Mouse (Mus musculus): ENCODE data around the gene Gm12355. TPM values are rescaled to one million over a fixed set of nuclear protein-coding genes. Genes with fewer than 3 reads are reported as not detected.
A peak's percentile ranks its signal among the peaks of the same experiment; 100 is the strongest.
"Not testable (repeated sequence)": the region's sequence is repeated elsewhere in the genome, so short reads cannot be mapped to it uniquely, and the experiment has no call there.

The Gm12355 gene
- total RNA-seq (2022) = 10 to 100 TPM; 11.8 to 14.5 (median 13.1) TPM

- no peak for DNase-seq (ENCODE audit: low spot score in 2 of 2)
Observed at GRCm38 (mm10) chr11:98625611-98626410, at the start of gene Gm12355, which contains the start of gene Gsdma3. Gm12355 (minus strand) TSS chr11:98625661. Gsdma3 (plus strand) TSS chr11:98626360.

DNA sequence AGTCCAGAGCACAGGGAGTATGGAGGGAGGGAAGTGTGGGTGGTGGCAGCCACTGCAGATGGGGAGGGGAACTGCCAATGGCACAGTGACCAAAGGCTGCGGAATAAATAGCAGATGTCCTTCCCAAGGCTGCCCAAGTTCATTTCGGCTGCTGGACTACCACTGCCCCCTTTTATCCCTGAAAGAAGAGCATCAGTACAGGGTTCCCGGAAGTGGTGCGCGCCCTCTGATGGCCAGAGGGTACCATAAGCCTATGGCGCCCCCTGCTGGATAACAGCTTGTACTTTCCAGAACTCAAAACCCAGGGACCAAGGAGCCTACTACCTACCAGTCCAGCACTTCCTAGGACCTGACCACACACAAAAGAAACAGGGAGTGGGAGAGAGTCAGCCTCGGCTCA, 47.7 kb upstream of the Gm12355 start:
- not testable (repeated sequence) for DNase-seq (ENCODE audit: low spot score in 2 of 2)

- DNase-seq (ENCODE audit: low spot score in 2 of 2) = no peak
Observed at GRCm38 (mm10) chr11:98672482-98672881, 47.0 kb upstream of the Gm12355 start.

- DNase-seq (ENCODE audit: low spot score in 2 of 2) = no peak
Observed at GRCm38 (mm10) chr11:98671857-98672256, 46.4 kb upstream of the Gm12355 start.

- DNase-seq (ENCODE audit: low spot score in 2 of 2) = no peak
Observed at GRCm38 (mm10) chr11:98671284-98671815, 45.9 kb upstream of the Gm12355 start.

- DNase-seq (ENCODE audit: low spot score in 2 of 2) = no peak
Observed at GRCm38 (mm10) chr11:98668984-98669383, 43.5 kb upstream of the Gm12355 start.

- no peak for DNase-seq (ENCODE audit: low spot score in 2 of 2)
Observed at GRCm38 (mm10) chr11:98664091-98664490, 38.6 kb upstream of the Gm12355 start, which contains the start of gene Gsdma. Gsdma (plus strand) TSS chr11:98664351.

GRCm38 (mm10) chr11:98660517-98660916, 35.1 kb upstream of the Gm12355 start:
- DNase-seq (ENCODE audit: low spot score in 2 of 2) = peak in 1 of 2 experiments; percentile 39

- not testable (repeated sequence) for DNase-seq (ENCODE audit: low spot score in 2 of 2)
Observed at GRCm38 (mm10) chr11:98655076-98655475, 29.6 kb upstream of the Gm12355 start.

- no peak for DNase-seq (ENCODE audit: low spot score in 2 of 2)
Observed at GRCm38 (mm10) chr11:98646459-98646858, 21.0 kb upstream of the Gm12355 start, which contains the start of gene Gsdma2. Gsdma2 (plus strand) TSS chr11:98646759.

DNA sequence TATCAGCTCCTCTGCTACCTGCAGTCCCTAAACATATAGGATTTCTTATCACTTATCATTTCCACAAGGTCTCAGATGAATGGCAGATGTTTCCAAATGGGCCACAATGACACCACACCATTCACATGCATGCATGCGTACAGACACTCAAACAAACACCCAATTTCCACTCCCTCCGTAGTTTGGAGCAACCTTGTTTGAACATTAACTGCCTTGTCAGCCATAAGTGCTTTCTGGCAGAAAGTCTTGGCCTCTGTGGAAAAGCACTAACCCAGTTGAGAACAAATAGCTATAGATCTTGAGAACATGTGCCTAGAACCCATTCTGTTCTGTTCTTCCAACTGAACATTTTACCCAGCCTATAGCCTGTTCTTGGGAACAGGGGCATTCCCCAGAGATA, 20.5 kb upstream of the Gm12355 start:
- no peak for DNase-seq (ENCODE audit: low spot score in 2 of 2)

GRCm38 (mm10) chr11:98644757-98645156, 19.3 kb upstream of the Gm12355 start:
- no peak for DNase-seq (ENCODE audit: low spot score in 2 of 2)

GRCm38 (mm10) chr11:98640091-98640490, 14.6 kb upstream of the Gm12355 start:
- no peak for DNase-seq (ENCODE audit: low spot score in 2 of 2)

GRCm38 (mm10) chr11:98637501-98637900, 12.0 kb upstream of the Gm12355 start:
- no peak for DNase-seq (ENCODE audit: low spot score in 2 of 2)

GRCm38 (mm10) chr11:98635312-98635970, 10.0 kb upstream of the Gm12355 start:
- DNase-seq (ENCODE audit: low spot score in 2 of 2) = not testable (repeated sequence)

DNA sequence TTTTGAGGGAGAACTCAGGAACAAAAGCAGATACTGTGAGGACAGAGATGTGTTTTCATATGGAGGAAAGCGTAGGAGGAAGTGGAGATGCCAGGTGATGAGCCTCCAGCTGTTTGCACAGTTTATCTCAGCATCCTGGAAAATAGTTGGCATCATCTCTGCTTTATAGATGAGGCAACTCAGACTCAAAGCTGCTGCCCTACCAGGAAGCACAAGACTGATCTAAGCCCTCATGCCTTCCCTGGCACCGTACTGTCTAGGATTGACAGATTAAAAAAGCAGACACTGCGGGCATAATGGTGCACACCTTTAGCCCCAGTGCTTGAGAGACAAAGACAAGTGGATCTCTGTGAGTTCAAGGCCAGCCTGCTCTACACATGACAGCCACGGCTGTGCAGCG, 5.2 kb upstream of the Gm12355 start:
- no peak for DNase-seq (ENCODE audit: low spot score in 2 of 2)

- no peak for DNase-seq (ENCODE audit: low spot score in 2 of 2)
Observed at GRCm38 (mm10) chr11:98628706-98629105, 3.2 kb upstream of the Gm12355 start.

GRCm38 (mm10) chr11:98624381-98624780, 1.1 kb downstream of the Gm12355 start:
- DNase-seq (ENCODE audit: low spot score in 2 of 2) = not testable (repeated sequence)

DNA sequence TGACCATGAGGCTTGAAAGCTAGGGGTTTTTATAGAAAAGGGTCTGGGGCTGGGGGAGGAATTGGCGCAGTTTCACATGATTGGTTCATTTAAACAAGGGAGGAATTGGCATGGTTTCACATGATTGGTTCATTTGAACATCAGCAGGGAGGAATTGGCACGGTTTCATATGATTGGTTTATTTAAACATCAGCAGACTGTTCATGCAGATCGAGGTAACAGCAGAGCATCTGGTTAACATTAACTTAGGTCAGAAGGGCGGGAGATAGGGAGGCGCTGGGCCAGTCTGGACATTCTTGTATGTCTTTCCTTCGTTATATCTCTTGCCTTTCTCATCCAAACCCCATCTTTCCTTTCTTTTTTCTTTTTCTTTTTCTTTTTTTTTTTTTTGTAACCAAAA, 1.5 kb downstream of the Gm12355 start:
- DNase-seq (ENCODE audit: low spot score in 2 of 2) = not testable (repeated sequence)

GRCm38 (mm10) chr11:98620791-98621190, 4.7 kb downstream of the Gm12355 start:
- DNase-seq (ENCODE audit: low spot score in 2 of 2) = no peak

DNA sequence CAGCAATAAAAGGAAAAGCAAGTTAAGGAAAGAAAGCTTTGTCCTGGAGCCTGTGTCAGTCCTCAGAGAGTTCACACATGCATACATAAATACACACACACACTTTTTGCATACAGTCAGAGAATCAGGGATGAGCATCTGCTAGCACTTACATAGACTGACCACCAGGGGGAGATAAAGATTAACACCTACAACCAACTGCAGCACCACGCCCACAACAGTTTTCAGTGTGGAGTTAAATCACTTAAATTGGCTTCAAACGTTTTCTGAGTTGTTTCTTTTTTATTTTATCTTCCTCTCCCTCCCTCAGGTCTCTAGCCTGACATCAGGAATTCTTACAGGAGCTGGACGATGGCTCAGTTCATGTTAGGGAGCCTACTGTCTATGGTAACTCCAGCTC, 18.7 kb downstream of the Gm12355 start:
- no peak for DNase-seq (ENCODE audit: low spot score in 2 of 2)

DNA sequence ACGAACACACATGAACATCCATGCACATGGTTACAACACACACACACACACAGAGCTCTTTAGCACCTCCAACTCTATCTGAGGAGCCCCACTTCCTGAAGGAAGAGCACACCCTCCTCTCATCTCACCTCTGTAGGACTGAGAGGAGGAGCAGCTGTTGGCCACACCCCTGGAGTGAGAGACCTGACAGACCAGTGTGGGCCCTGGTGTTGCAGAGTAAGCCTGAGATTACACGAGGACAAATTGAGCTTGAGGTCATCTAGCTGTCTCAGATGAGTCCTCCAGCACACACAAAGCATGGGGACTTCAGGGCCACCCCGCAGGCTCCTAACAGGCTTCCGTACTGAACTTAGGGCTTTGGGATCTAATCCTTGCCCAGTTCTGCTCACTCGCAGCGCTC, 20.6 kb downstream of the Gm12355 start:
- DNase-seq (ENCODE audit: low spot score in 2 of 2) = not testable (repeated sequence)
